Mouse (Mus musculus) urinary bladder, postnatal 14 days (tissue): ENCODE data around the gene Nceh1.
A peak's percentile ranks its signal among the peaks of the same experiment; 100 is the strongest.

Experiments
- DNase-seq: peaks from one replicate; pipeline ENCODE4 v3.0.0; 2021; ENCODE audit warnings: low spot score

Nceh1 gene

GRCm38 (mm10) chr3:27191856-27192255 lies 9.1 kb downstream of the Nceh1 start:
- no peak for DNase-seq

GRCm38 (mm10) chr3:27193844-27194317 lies 11.1 kb downstream of the Nceh1 start:
- DNase-seq: no peak

- DNase-seq: peak; percentile 19
These were observed 12.4 kb downstream of the Nceh1 start for GRCm38 (mm10) chr3:27195153-27195552.

- no peak for DNase-seq
These were observed 12.9 kb downstream of the Nceh1 start for GRCm38 (mm10) chr3:27195573-27196227.

- no peak for DNase-seq
These were observed 13.8 kb downstream of the Nceh1 start for GRCm38 (mm10) chr3:27196529-27196928.

- no peak for DNase-seq
These were observed 15.1 kb downstream of the Nceh1 start for GRCm38 (mm10) chr3:27197816-27198215.

GRCm38 (mm10) chr3:27199120-27199519 lies 16.4 kb downstream of the Nceh1 start:
- no peak for DNase-seq

- no peak for DNase-seq
These were observed 19.1 kb downstream of the Nceh1 start for GRCm38 (mm10) chr3:27201728-27202411.

- no peak for DNase-seq
These were observed 22.3 kb downstream of the Nceh1 start for GRCm38 (mm10) chr3:27205068-27205467.

- no peak for DNase-seq
These were observed 22.9 kb downstream of the Nceh1 start for GRCm38 (mm10) chr3:27205514-27206220.

GRCm38 (mm10) chr3:27206221-27206560 lies 23.4 kb downstream of the Nceh1 start:
- no peak for DNase-seq

- no peak for DNase-seq
These were observed 23.8 kb downstream of the Nceh1 start for GRCm38 (mm10) chr3:27206577-27206976.

GRCm38 (mm10) chr3:27209707-27210106 lies 26.9 kb downstream of the Nceh1 start:
- DNase-seq: peak; percentile 23

GRCm38 (mm10) chr3:27210271-27210670 lies 27.5 kb downstream of the Nceh1 start:
- DNase-seq: no peak

GRCm38 (mm10) chr3:27214016-27214816 lies 31.5 kb downstream of the Nceh1 start:
- DNase-seq: no peak

- no peak for DNase-seq
These were observed 34.6 kb downstream of the Nceh1 start for GRCm38 (mm10) chr3:27217331-27217730.

GRCm38 (mm10) chr3:27218604-27219003 lies 35.8 kb downstream of the Nceh1 start:
- DNase-seq: no peak

GRCm38 (mm10) chr3:27222052-27222451 lies 39.3 kb downstream of the Nceh1 start:
- no peak for DNase-seq

GRCm38 (mm10) chr3:27222488-27222887 lies 39.7 kb downstream of the Nceh1 start:
- DNase-seq: no peak

GRCm38 (mm10) chr3:27227629-27228453 lies 45.1 kb downstream of the Nceh1 start:
- DNase-seq: no peak
